Mouse (Mus musculus): ENCODE results near the gene Arl10. TPM values are rescaled to one million over a fixed set of nuclear protein-coding genes. Genes with fewer than 3 reads are reported as not detected.

Gene Arl10
- polyA plus RNA-seq, 2 experiments = 22.1 to 33.4 TPM

- no peak for ATAC-seq (ENCODE audit: low FRiP score, low read depth)
- Histone ChIP-seq H3K4me2 (replicated peaks; ENCODE audit: low read depth, low read length, severe bottlenecking) (no peak overlapping the region), H3K36me3 (ENCODE audit: control insufficient read depth, insufficient read depth, low read length) (peaks cover 12% of the 10 kb centered on the region), H3K9ac (ENCODE audit: low read depth, low read length, severe bottlenecking) (no peak overlapping the region), H3K27me3 (ENCODE audit: control insufficient read depth, insufficient read depth, low read length) (no peaks in the 10 kb centered on the region), H3K4me1 (ENCODE audit: control insufficient read depth, insufficient read depth, low read length) (peaks cover 13% of the 10 kb centered on the region; the same call in 1 of the 2 replicates), H3K9me3 (ENCODE audit: control insufficient read depth, low read length) (no peaks in the 10 kb centered on the region), H3K4me3 (replicated peaks; ENCODE audit: low read length) (no peak overlapping the region), H3K27ac (replicated peaks; ENCODE audit: low read depth, low read length) (no peak overlapping the region)
- 88% methylated on average over 12 of the region's 12 CpGs for WGBS
- no peak for DNase-seq (ENCODE audit: low spot score)
- TF ChIP-seq POLR2A (IDR thresholded peaks at IDR 0.05; ENCODE audit: borderline replicate concordance, extremely low read depth, insufficient read depth, insufficient read length) = no peak
These were observed 23.9 kb downstream of the Arl10 start for GRCm38 (mm10) chr13:54598622-54599143.

GRCm38 (mm10) chr13:54602639-54603111 lies 27.9 kb downstream of the Arl10 start:
- Histone ChIP-seq H3K27me3 (ENCODE audit: control insufficient read depth, insufficient read depth, low read length) (no peaks in the 10 kb centered on the region), H3K9me3 (ENCODE audit: control insufficient read depth, low read length) (no peaks in the 10 kb centered on the region), H3K4me3 (replicated peaks; ENCODE audit: low read length) (no peak overlapping the region), H3K36me3 (ENCODE audit: control insufficient read depth, insufficient read depth, low read length) (0 out of 2 replicates have a peak, but pooled peaks cover 3% of the 10 kb centered on the region), H3K27ac (replicated peaks; ENCODE audit: low read depth, low read length) (no peak overlapping the region), H3K4me1 (ENCODE audit: control insufficient read depth, insufficient read depth, low read length) (peaks cover 13% of the 10 kb centered on the region; the same call in 1 of the 2 replicates), H3K9ac (ENCODE audit: low read depth, low read length, severe bottlenecking) (no peak overlapping the region), H3K4me2 (replicated peaks; ENCODE audit: low read depth, low read length, severe bottlenecking) (no peak overlapping the region)
- 15% methylated on average over 3 of the region's 3 CpGs for WGBS
- no peak for ATAC-seq (ENCODE audit: low FRiP score, low read depth)
- DNase-seq (ENCODE audit: low spot score) = no peak
- TF ChIP-seq POLR2A (IDR thresholded peaks at IDR 0.05; ENCODE audit: borderline replicate concordance, extremely low read depth, insufficient read depth, insufficient read length) = no peak

GRCm38 (mm10) chr13:54603501-54603900 lies 28.7 kb downstream of the Arl10 start:
- Histone ChIP-seq H3K4me1 (ENCODE audit: control insufficient read depth, insufficient read depth, low read length) (peaks cover 13% of the 10 kb centered on the region; the same call in 1 of the 2 replicates), H3K4me3 (replicated peaks; ENCODE audit: low read length) (no peak overlapping the region), H3K27me3 (ENCODE audit: control insufficient read depth, insufficient read depth, low read length) (no peaks in the 10 kb centered on the region), H3K27ac (replicated peaks; ENCODE audit: low read depth, low read length) (no peak overlapping the region; the same call in 1 of the 2 replicates), H3K9ac (ENCODE audit: low read depth, low read length, severe bottlenecking) (no peak overlapping the region), H3K4me2 (replicated peaks; ENCODE audit: low read depth, low read length, severe bottlenecking) (no peak overlapping the region), H3K36me3 (ENCODE audit: control insufficient read depth, insufficient read depth, low read length) (0 out of 2 replicates have a peak, but pooled peaks cover 3% of the 10 kb centered on the region), H3K9me3 (ENCODE audit: control insufficient read depth, low read length) (no peaks in the 10 kb centered on the region)
- no peak for TF ChIP-seq POLR2A (IDR thresholded peaks at IDR 0.05; ENCODE audit: borderline replicate concordance, extremely low read depth, insufficient read depth, insufficient read length)
- no peak for DNase-seq (ENCODE audit: low spot score)
- ATAC-seq (ENCODE audit: low FRiP score, low read depth) = no peak

- Histone ChIP-seq H3K4me1 (ENCODE audit: control insufficient read depth, insufficient read depth, low read length) (peaks cover 13% of the 10 kb centered on the region; the same call in 1 of the 2 replicates), H3K9ac (ENCODE audit: low read depth, low read length, severe bottlenecking) (no peak overlapping the region), H3K27me3 (ENCODE audit: control insufficient read depth, insufficient read depth, low read length) (no peaks in the 10 kb centered on the region), H3K4me2 (replicated peaks; ENCODE audit: low read depth, low read length, severe bottlenecking) (no peak overlapping the region), H3K36me3 (ENCODE audit: control insufficient read depth, insufficient read depth, low read length) (0 out of 2 replicates have a peak, but pooled peaks cover 3% of the 10 kb centered on the region), H3K9me3 (ENCODE audit: control insufficient read depth, low read length) (no peaks in the 10 kb centered on the region), H3K27ac (replicated peaks; ENCODE audit: low read depth, low read length) (no peak overlapping the region; the same call in 1 of the 2 replicates), H3K4me3 (replicated peaks; ENCODE audit: low read length) (no peak overlapping the region)
- WGBS = 68% methylated on average over 4 of the region's 4 CpGs
- no peak for ATAC-seq (ENCODE audit: low FRiP score, low read depth)
- no peak for DNase-seq (ENCODE audit: low spot score)
- TF ChIP-seq POLR2A (IDR thresholded peaks at IDR 0.05; ENCODE audit: borderline replicate concordance, extremely low read depth, insufficient read depth, insufficient read length) = no peak
These were observed 29.4 kb downstream of the Arl10 start for GRCm38 (mm10) chr13:54604221-54604620.

- Histone ChIP-seq H3K4me2 (replicated peaks; ENCODE audit: low read depth, low read length, severe bottlenecking) (no peak overlapping the region), H3K36me3 (ENCODE audit: control insufficient read depth, insufficient read depth, low read length) (0 out of 2 replicates have a peak, but pooled peaks cover 3% of the 10 kb centered on the region), H3K27me3 (ENCODE audit: control insufficient read depth, insufficient read depth, low read length) (no peaks in the 10 kb centered on the region), H3K9ac (ENCODE audit: low read depth, low read length, severe bottlenecking) (no peak overlapping the region), H3K4me1 (ENCODE audit: control insufficient read depth, insufficient read depth, low read length) (peaks cover 13% of the 10 kb centered on the region; the same call in 1 of the 2 replicates), H3K27ac (replicated peaks; ENCODE audit: low read depth, low read length) (no peak overlapping the region), H3K4me3 (replicated peaks; ENCODE audit: low read length) (no peak overlapping the region), H3K9me3 (ENCODE audit: control insufficient read depth, low read length) (no peaks in the 10 kb centered on the region)
- no peak for ATAC-seq (ENCODE audit: low FRiP score, low read depth)
- DNase-seq (ENCODE audit: low spot score) = no peak
- 81% methylated on average over 5 of the region's 5 CpGs for WGBS
- no peak for TF ChIP-seq POLR2A (IDR thresholded peaks at IDR 0.05; ENCODE audit: borderline replicate concordance, extremely low read depth, insufficient read depth, insufficient read length)
These were observed 30.6 kb downstream of the Arl10 start for GRCm38 (mm10) chr13:54605426-54605825.
